Mouse (Mus musculus): Measurements from ENCODE around the gene Gli1.

DNA sequence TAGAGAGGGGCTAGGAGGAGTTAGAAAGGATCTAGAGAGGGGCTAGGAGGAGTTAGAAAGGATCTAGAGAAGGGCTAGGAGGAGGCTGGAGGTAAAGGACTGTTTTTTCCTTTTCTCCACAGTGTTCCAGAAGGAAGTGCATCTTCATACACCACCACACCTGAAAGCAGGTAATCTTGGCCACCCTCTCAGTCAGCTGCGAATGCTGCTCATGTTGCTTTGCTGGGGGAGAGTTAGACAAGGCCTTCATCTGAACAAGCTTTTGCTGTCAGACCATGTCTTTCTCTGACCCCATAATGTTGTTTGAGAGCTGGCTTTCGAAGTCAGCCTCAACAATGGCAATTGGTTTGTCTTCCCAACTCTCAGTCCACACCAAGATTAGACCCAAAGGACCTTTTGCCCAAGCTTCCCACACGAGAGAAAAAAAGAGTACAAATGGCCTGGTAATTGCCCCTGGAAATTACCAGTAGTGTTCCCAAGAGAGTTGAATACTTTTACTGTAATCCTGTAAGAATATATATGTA lies 48.1 kb downstream of the Gli1 start:
- TF ChIP-seq POLR2A (IDR thresholded peaks at IDR 0.05; ENCODE audit: insufficient read depth, low read depth, low read length) (no peak), CTCF (IDR thresholded peaks at IDR 0.05; ENCODE audit: insufficient read depth, low read depth, low read length) (no peak)
